Mouse (Mus musculus) limb, embryonic 12.5 days (tissue): ENCODE results near the gene Car15. TPM values are rescaled to one million over a fixed set of nuclear protein-coding genes. Genes with fewer than 3 reads are reported as not detected.

ENCODE experiments used
- ATAC-seq: fragments of 200-750 bp; cut with Nextera tagmentation; 2 replicates; pipeline ENCODE4 v1.8.0; 2017; ENCODE audit warnings: low read depth, moderate TSS enrichment; ENCODE audit not compliant: insufficient number of reproducible peaks, insufficient read depth, low FRiP score, low TSS enrichment
- H3K27ac ChIP-seq: fragments of 300-500 bp; sonication (generic); 2 replicates; pipeline ENCODE4 v1.5.1; 2016; ENCODE audit warnings: mild to moderate bottlenecking, moderate library complexity
- H3K27me3 ChIP-seq: fragments of 300-500 bp; sonication (generic); 2 replicates; pipeline ENCODE4 v1.6.1; 2016; ENCODE audit warnings: mild to moderate bottlenecking, moderate library complexity
- H3K36me3 ChIP-seq: fragments of 300-500 bp; sonication (generic); 2 replicates; pipeline ENCODE4 v1.6.1; 2016; ENCODE audit warnings: mild to moderate bottlenecking, moderate library complexity
- H3K4me1 ChIP-seq: fragments of 300-500 bp; sonication (generic); replicated peaks from 2 replicates; pipeline ENCODE4 v1.6.1; 2016
- H3K4me2 ChIP-seq: fragments of 300-500 bp; sonication (generic); 2 replicates; pipeline ENCODE4 v1.6.1; 2016; ENCODE audit warnings: mild to moderate bottlenecking, moderate library complexity
- H3K4me3 ChIP-seq: fragments of 300-500 bp; sonication (generic); replicated peaks from 2 replicates; pipeline ENCODE4 v1.5.1; 2016; ENCODE audit warnings: mild to moderate bottlenecking
- H3K9ac ChIP-seq: fragments of 300-500 bp; sonication (generic); replicated peaks from 2 replicates; pipeline ENCODE4 v1.6.1; 2016; ENCODE audit warnings: mild to moderate bottlenecking, moderate library complexity
- H3K9me3 ChIP-seq: fragments of 300-500 bp; sonication (generic); 2 replicates; pipeline ENCODE4 v1.6.1; 2016; ENCODE audit warnings: mild to moderate bottlenecking, moderate library complexity
- WGBS: fragments of 180-500 bp; shearing (Covaris S2); methylation state at CpG from one replicate; pipeline ENCODE4 v1.1.7; 2016; 5-methylcytosine and 5-hydroxymethylcytosine counted together
- polyA plus RNA-seq: library from polyadenylated mRNA; unstranded; fragments of >200 nt; fragmentation: Nextera tagmentation; extraction: Ambion mirVana; gene quantifications from 2 replicates; pipeline ENCODE4 v1.2.1, GENCODE M21; 2016

The Car15 gene
- polyA plus RNA-seq: 2.9 and 3.6 TPM in 2 replicates

GRCm38 (mm10) chr16:17838051-17838450 is at the start of gene Car15:
Car15 (minus strand) TSS chr16:17838364.
- no peak within 1 kb of the TSS for H3K27ac ChIP-seq
- ATAC-seq: no peak
- no peak within 1 kb of the TSS for H3K4me2 ChIP-seq
- H3K4me3 ChIP-seq: no peak within 1 kb of the TSS
- H3K9ac ChIP-seq: no peak within 1 kb of the TSS
- H3K9me3 ChIP-seq: no peaks in the 10 kb centered on the region
- peaks cover 51% of the 10 kb centered on the region for H3K27me3 ChIP-seq
- H3K4me1 ChIP-seq: peaks cover 10% of the 10 kb centered on the region
- 73% methylated on average over 6 of the region's 6 CpGs for WGBS
- H3K36me3 ChIP-seq: peaks cover 37% of the 10 kb centered on the region

GRCm38 (mm10) chr16:17884116-17884515 is 46.0 kb upstream of the Car15 start:
- ATAC-seq: no peak
- no peak overlapping the region for H3K9ac ChIP-seq
- H3K4me3 ChIP-seq: no peak overlapping the region
- peaks cover 9% of the 10 kb centered on the region; the same call in 1 of the 2 replicates for H3K4me1 ChIP-seq
- no peak overlapping the region for H3K27ac ChIP-seq
- 83% methylated on average over 6 of the region's 6 CpGs for WGBS
- no peaks in the 10 kb centered on the region for H3K9me3 ChIP-seq
- H3K27me3 ChIP-seq: no peaks in the 10 kb centered on the region
- H3K36me3 ChIP-seq: peaks cover 43% of the 10 kb centered on the region
- H3K4me2 ChIP-seq: no peak overlapping the region

- H3K36me3 ChIP-seq: peaks cover 59% of the 10 kb centered on the region
- H3K4me2 ChIP-seq: no peak overlapping the region
- no peaks in the 10 kb centered on the region for H3K27me3 ChIP-seq
- H3K9ac ChIP-seq: no peak overlapping the region
- no peak overlapping the region for H3K27ac ChIP-seq
- peaks cover 9% of the 10 kb centered on the region; the same call in 1 of the 2 replicates for H3K4me1 ChIP-seq
- no peak for ATAC-seq
- no peak overlapping the region for H3K4me3 ChIP-seq
- peaks cover 3% of the 10 kb centered on the region; the same call in 1 of the 2 replicates for H3K9me3 ChIP-seq
Measured at GRCm38 (mm10) chr16:17882196-17882595, 44.0 kb upstream of the Car15 start.

GRCm38 (mm10) chr16:17879571-17879970 is 41.4 kb upstream of the Car15 start:
- Histone ChIP-seq H3K27me3 (no peaks in the 10 kb centered on the region), H3K4me3 (no peak overlapping the region), H3K9ac (no peak overlapping the region), H3K9me3 (peaks cover 3% of the 10 kb centered on the region; the same call in 1 of the 2 replicates), H3K4me2 (no peak overlapping the region), H3K36me3 (peaks cover 56% of the 10 kb centered on the region), H3K4me1 (peaks cover 4% of the 10 kb centered on the region; the same call in 1 of the 2 replicates), H3K27ac (no peak overlapping the region)
- WGBS: 95% methylated on average over 4 of the region's 4 CpGs
- ATAC-seq: no peak

GRCm38 (mm10) chr16:17876096-17876495 is 37.9 kb upstream of the Car15 start:
- H3K9me3 ChIP-seq: peaks cover 3% of the 10 kb centered on the region; the same call in 1 of the 2 replicates
- H3K27ac ChIP-seq: no peak overlapping the region
- 96% methylated on average over 1 of the region's 1 CpGs for WGBS
- H3K4me2 ChIP-seq: no peak overlapping the region
- peaks cover 53% of the 10 kb centered on the region for H3K36me3 ChIP-seq
- H3K4me1 ChIP-seq: no peaks in the 10 kb centered on the region
- no peak for ATAC-seq
- no peaks in the 10 kb centered on the region for H3K27me3 ChIP-seq
- no peak overlapping the region for H3K9ac ChIP-seq
- H3K4me3 ChIP-seq: no peak overlapping the region

- H3K4me1 ChIP-seq: no peaks in the 10 kb centered on the region
- H3K4me3 ChIP-seq: no peak overlapping the region
- ATAC-seq: no peak
- 80% methylated on average over 4 of the region's 4 CpGs for WGBS
- no peak overlapping the region for H3K27ac ChIP-seq
- H3K9ac ChIP-seq: no peak overlapping the region
- H3K36me3 ChIP-seq: peaks cover 60% of the 10 kb centered on the region
- H3K27me3 ChIP-seq: no peaks in the 10 kb centered on the region
- H3K9me3 ChIP-seq: peaks cover 3% of the 10 kb centered on the region; the same call in 1 of the 2 replicates
- no peak overlapping the region for H3K4me2 ChIP-seq
Measured at GRCm38 (mm10) chr16:17875174-17875573, 37.0 kb upstream of the Car15 start.

- Histone ChIP-seq H3K27me3 (no peaks in the 10 kb centered on the region), H3K27ac (no peak overlapping the region), H3K36me3 (peaks cover 65% of the 10 kb centered on the region), H3K9ac (no peak overlapping the region), H3K4me3 (no peak overlapping the region), H3K4me2 (no peak overlapping the region), H3K9me3 (no peaks in the 10 kb centered on the region), H3K4me1 (no peaks in the 10 kb centered on the region)
- 49% methylated on average over 4 of the region's 4 CpGs for WGBS
- no peak for ATAC-seq
Measured at GRCm38 (mm10) chr16:17872995-17873394, 34.8 kb upstream of the Car15 start.

- peaks cover 59% of the 10 kb centered on the region for H3K36me3 ChIP-seq
- H3K4me1 ChIP-seq: no peaks in the 10 kb centered on the region
- H3K9ac ChIP-seq: no peak overlapping the region
- no peak for ATAC-seq
- no peaks in the 10 kb centered on the region for H3K27me3 ChIP-seq
- 89% methylated on average over 5 of the region's 5 CpGs for WGBS
- H3K4me3 ChIP-seq: no peak overlapping the region
- no peaks in the 10 kb centered on the region for H3K9me3 ChIP-seq
- H3K27ac ChIP-seq: no peak overlapping the region
- no peak overlapping the region for H3K4me2 ChIP-seq
Measured at GRCm38 (mm10) chr16:17871248-17871647, 33.1 kb upstream of the Car15 start.

GRCm38 (mm10) chr16:17865770-17866169 is 27.6 kb upstream of the Car15 start:
- Histone ChIP-seq H3K36me3 (peaks cover 57% of the 10 kb centered on the region), H3K4me2 (no peak overlapping the region), H3K27me3 (no peaks in the 10 kb centered on the region), H3K9ac (no peak overlapping the region), H3K27ac (no peak overlapping the region), H3K9me3 (no peaks in the 10 kb centered on the region), H3K4me1 (no peaks in the 10 kb centered on the region), H3K4me3 (no peak overlapping the region)
- 54% methylated on average over 6 of the region's 6 CpGs for WGBS
- no peak for ATAC-seq

- H3K4me1 ChIP-seq: no peaks in the 10 kb centered on the region
- no peak overlapping the region for H3K4me3 ChIP-seq
- WGBS: 88% methylated on average over 2 of the region's 2 CpGs
- ATAC-seq: no peak
- no peak overlapping the region for H3K27ac ChIP-seq
- H3K36me3 ChIP-seq: peaks cover 57% of the 10 kb centered on the region
- H3K9me3 ChIP-seq: no peaks in the 10 kb centered on the region
- H3K27me3 ChIP-seq: no peaks in the 10 kb centered on the region
- H3K9ac ChIP-seq: no peak overlapping the region
- H3K4me2 ChIP-seq: no peak overlapping the region
Measured at GRCm38 (mm10) chr16:17865293-17865692, 27.1 kb upstream of the Car15 start.

- no peak for ATAC-seq
- Histone ChIP-seq H3K4me1 (no peaks in the 10 kb centered on the region), H3K27ac (no peak overlapping the region), H3K4me3 (no peak overlapping the region), H3K36me3 (peaks cover 80% of the 10 kb centered on the region), H3K4me2 (no peak overlapping the region), H3K27me3 (no peaks in the 10 kb centered on the region), H3K9ac (no peak overlapping the region), H3K9me3 (no peaks in the 10 kb centered on the region)
Measured at GRCm38 (mm10) chr16:17858592-17858991, 20.4 kb upstream of the Car15 start.

GRCm38 (mm10) chr16:17857157-17857556 is 19.0 kb upstream of the Car15 start:
- Histone ChIP-seq H3K27me3 (no peaks in the 10 kb centered on the region), H3K4me2 (no peak overlapping the region)
- no peak for ATAC-seq

More at GRCm38 (mm10) chr16:17857157-17857556, 19.0 kb upstream of the Car15 start:
- H3K4me1 ChIP-seq: no peaks in the 10 kb centered on the region
- H3K9me3 ChIP-seq: no peaks in the 10 kb centered on the region
- H3K27ac ChIP-seq: no peak overlapping the region
- no peak overlapping the region for H3K4me3 ChIP-seq
- 94% methylated on average over 7 of the region's 7 CpGs for WGBS
- no peak overlapping the region for H3K9ac ChIP-seq
- H3K36me3 ChIP-seq: peaks cover 85% of the 10 kb centered on the region
